Mouse (Mus musculus): ENCODE measurements around the gene A730009L09Rik.

- TF ChIP-seq CTCF (IDR thresholded peaks at IDR 0.05; ENCODE audit: extremely low read depth, insufficient read depth, low read length) (peak; percentile 32; the same call in 1 of the 2 replicates), POLR2A (IDR thresholded peaks at IDR 0.05; ENCODE audit: extremely low read depth, insufficient read depth, low read length) (no peak)
Observed at GRCm38 (mm10) chr16:84527375-84527774, 12.5 kb downstream of the A730009L09Rik start.

Data from cortical plate, adult 2 months (tissue).